Comparison of ENCODE assay signal across 8 mouse cellular contexts in genomic region chr7:19747420-19748218, GRCm38 (mm10). TPM values are rescaled to one million over a fixed set of nuclear protein-coding genes. Genes with fewer than 3 reads are reported as not detected.
DNase-seq lines count a peak whose midpoint lies in the region; ATAC-seq lines count a peak whose summit lies in the region.

No protein-coding gene starts in this region.

- no peak for ATAC-seq in heart, embryonic 11.5 days (replicated peaks; ENCODE audit: insufficient number of reproducible peaks, low FRiP score, low TSS enrichment)
- no peak for ATAC-seq in kidney, embryonic 15.5 days (replicated peaks; ENCODE audit: low FRiP score)

- no peaks in the 10 kb centered on the region for H3K9me3 ChIP-seq in heart, embryonic 11.5 days (replicated peaks; ENCODE audit: control insufficient read depth, low read length)
- no peaks in the 10 kb centered on the region for H3K9me3 ChIP-seq in forebrain, embryonic 10.5 days
- no peaks in the 10 kb centered on the region for H3K9me3 ChIP-seq in kidney, embryonic 15.5 days (replicated peaks)

- H3K4me1 ChIP-seq in heart, embryonic 11.5 days (ENCODE audit: control insufficient read depth, insufficient read depth, low read length) = peaks cover 56% of the 10 kb centered on the region
- H3K4me1 ChIP-seq in forebrain, embryonic 10.5 days = peaks cover 59% of the 10 kb centered on the region
- peaks cover 68% of the 10 kb centered on the region for H3K4me1 ChIP-seq in kidney, embryonic 15.5 days

- H3K4me3 ChIP-seq in heart, embryonic 11.5 days (ENCODE audit: low read depth, low read length) = peak overlapping the region; percentile 85
- H3K4me3 ChIP-seq in forebrain, embryonic 10.5 days = peak overlapping the region; percentile 77
- H3K4me3 ChIP-seq in kidney, embryonic 15.5 days (replicated peaks) = peak overlapping the region; percentile 74

- no peak for DNase-seq in heart, adult 8-10 months (ENCODE audit: low spot score)
- DNase-seq in forebrain, embryonic 10.5 days (ENCODE audit: extremely low spot score, low spot score) = no peak
- peak; percentile 75 for DNase-seq in lung, postnatal 10 days
- DNase-seq in urinary bladder, postnatal 36 days (ENCODE audit: low spot score in 2 of 2) = peak; percentile 33 to 38
- DNase-seq in MN1 (ENCODE audit: low spot score) = no peak
- DNase-seq in layer of hippocampus, adult 8-10 months (ENCODE audit: low spot score in 2 of 2) = no peak

- peak overlapping the region; percentile 96 for H3K4me2 ChIP-seq in heart, embryonic 11.5 days
- peak overlapping the region; percentile 88 for H3K4me2 ChIP-seq in kidney, embryonic 15.5 days

- H3K27me3 ChIP-seq in heart, embryonic 11.5 days (ENCODE audit: control insufficient read depth, insufficient read depth, low read length) = no peaks in the 10 kb centered on the region
- H3K27me3 ChIP-seq in forebrain, embryonic 10.5 days (ENCODE audit: poor library complexity, severe bottlenecking) = no peaks in the 10 kb centered on the region
- no peaks in the 10 kb centered on the region for H3K27me3 ChIP-seq in kidney, embryonic 15.5 days

- peak overlapping the region; percentile 94 for H3K9ac ChIP-seq in heart, embryonic 11.5 days (ENCODE audit: low read depth, low read length)
- peak overlapping the region; percentile 77 for H3K9ac ChIP-seq in kidney, embryonic 15.5 days

- H3K36me3 ChIP-seq in heart, embryonic 11.5 days (ENCODE audit: control insufficient read depth, insufficient read depth, low read length) = no peaks in the 10 kb centered on the region
- H3K36me3 ChIP-seq in forebrain, embryonic 10.5 days (replicated peaks) = peaks cover 32% of the 10 kb centered on the region
- H3K36me3 ChIP-seq in kidney, embryonic 15.5 days = peaks cover 19% of the 10 kb centered on the region

- WGBS in heart, embryonic 11.5 days (ENCODE audit: insufficient replicate concordance) = 3% methylated on average over 25 of the region's 25 CpGs
- 3% methylated on average over 25 of the region's 25 CpGs for WGBS in forebrain, embryonic 10.5 days
- 5% methylated on average over 25 of the region's 25 CpGs for WGBS in kidney, embryonic 15.5 days

- peak overlapping the region; percentile 94 for H3K27ac ChIP-seq in heart, embryonic 11.5 days (ENCODE audit: low read depth, low read length)
- peak overlapping the region; percentile 92 for H3K27ac ChIP-seq in forebrain, embryonic 10.5 days
- peak overlapping the region; percentile 87 for H3K27ac ChIP-seq in kidney, embryonic 15.5 days

RNA-seq across cellular contexts. Expression of gene Nectin2, which starts 2.7 kb away (rescaled TPM):
- polyA plus RNA-seq in heart, embryonic 11.5 days (2014; fragmentation: Nextera tagmentation; extraction: Ambion mirVana) = 87.0 and 100 TPM in 2 replicates
- total RNA-seq in heart, adult 8-10 months (2022) = 10 to 100 TPM; 24.8 to 37.3 (median 34.9) TPM
- polyA plus RNA-seq in forebrain, embryonic 10.5 days (2016; fragmentation: Nextera tagmentation; extraction: Ambion mirVana) = 84.2 and 97.3 TPM in 2 replicates
- polyA plus RNA-seq in kidney, embryonic 15.5 days (2015; fragmentation: Nextera tagmentation; extraction: Ambion mirVana) = 130 and 138 TPM in 2 replicates
- total RNA-seq in layer of hippocampus, adult 8-10 months (2022) = 1 to 10 TPM; 5.7 to 8.2 (median 7.0) TPM

RNA-seq across cellular contexts. Expression of gene Bcam, which starts 23.2 kb away (rescaled TPM):
- 163 and 173 TPM in 2 replicates for polyA plus RNA-seq in heart, embryonic 11.5 days (2014; fragmentation: Nextera tagmentation; extraction: Ambion mirVana)
- total RNA-seq in heart, adult 8-10 months (2022) = 100 to 1,000 TPM; 185 to 199 (median 197) TPM
- 33.1 and 37.3 TPM in 2 replicates for polyA plus RNA-seq in forebrain, embryonic 10.5 days (2016; fragmentation: Nextera tagmentation; extraction: Ambion mirVana)
- 244 and 257 TPM in 2 replicates for polyA plus RNA-seq in kidney, embryonic 15.5 days (2015; fragmentation: Nextera tagmentation; extraction: Ambion mirVana)
- total RNA-seq in layer of hippocampus, adult 8-10 months (2022) = 10 to 100 TPM; 11.0 to 15.2 (median 13.2) TPM

RNA-seq across cellular contexts. Expression of gene Tomm40, which starts 32.4 kb away (rescaled TPM):
- polyA plus RNA-seq in heart, embryonic 11.5 days (2014; fragmentation: Nextera tagmentation; extraction: Ambion mirVana) = 142 and 154 TPM in 2 replicates
- 100 to 1,000 TPM in 1 of 4 experiments, 10 to 100 TPM in 3; 94.0 to 101 (median 99.2) TPM for total RNA-seq in heart, adult 8-10 months (2022)
- polyA plus RNA-seq in forebrain, embryonic 10.5 days (2016; fragmentation: Nextera tagmentation; extraction: Ambion mirVana) = 187 and 205 TPM in 2 replicates
- polyA plus RNA-seq in kidney, embryonic 15.5 days (2015; fragmentation: Nextera tagmentation; extraction: Ambion mirVana) = 168 and 177 TPM in 2 replicates
- 100 to 1,000 TPM; 104 to 112 (median 109) TPM for total RNA-seq in layer of hippocampus, adult 8-10 months (2022)

RNA-seq across cellular contexts. Expression of gene Apoe, which starts 48.6 kb away (rescaled TPM):
- 357 and 371 TPM in 2 replicates for polyA plus RNA-seq in heart, embryonic 11.5 days (2014; fragmentation: Nextera tagmentation; extraction: Ambion mirVana)
- 100 to 1,000 TPM; 172 to 309 (median 253) TPM for total RNA-seq in heart, adult 8-10 months (2022)
- 140 and 154 TPM in 2 replicates for polyA plus RNA-seq in forebrain, embryonic 10.5 days (2016; fragmentation: Nextera tagmentation; extraction: Ambion mirVana)
- 259 and 340 TPM in 2 replicates for polyA plus RNA-seq in kidney, embryonic 15.5 days (2015; fragmentation: Nextera tagmentation; extraction: Ambion mirVana)
- total RNA-seq in layer of hippocampus, adult 8-10 months (2022) = 1,000 to 10,000 TPM; 1,861 to 4,366 (median 2,827) TPM

RNA-seq across cellular contexts. Expression of gene Cblc, which starts 49.0 kb away (rescaled TPM):
- polyA plus RNA-seq in heart, embryonic 11.5 days (2014; fragmentation: Nextera tagmentation; extraction: Ambion mirVana) = 0.20 and 0.24 TPM in 2 replicates
- total RNA-seq in heart, adult 8-10 months (2022) = under 1 TPM in 2 of 4 experiments, not detected in 2; 0.37 to 0.76 TPM
- 0.53 and 1.2 TPM in 2 replicates for polyA plus RNA-seq in forebrain, embryonic 10.5 days (2016; fragmentation: Nextera tagmentation; extraction: Ambion mirVana)
- polyA plus RNA-seq in kidney, embryonic 15.5 days (2015; fragmentation: Nextera tagmentation; extraction: Ambion mirVana) = 8.3 and 9.1 TPM in 2 replicates
- not detected for total RNA-seq in layer of hippocampus, adult 8-10 months (2022)

Comparison
In these comparisons a context has a peak if more than half of its experiments do, and no peak if none do; other contexts are left out.
1. DNase-seq: peak in lung, postnatal 10 days (single experiment) and urinary bladder, postnatal 36 days (2 of 2); none in heart, adult 8-10 months (single experiment), forebrain, embryonic 10.5 days (single experiment), MN1 (single experiment) and layer of hippocampus, adult 8-10 months (0 of 2).
2. Peak in every context shown above with its lines, with median percentiles within 50 percentile points of each other: H3K27ac ChIP-seq and H3K4me3 ChIP-seq.